In genomic region chr14:56864641-56865040, GRCm38 (mm10) we compare ENCODE assay signal across 11 mouse cellular contexts. TPM values are rescaled to one million over a fixed set of nuclear protein-coding genes. Genes with fewer than 3 reads are reported as not detected.
DNase-seq lines count a peak whose midpoint lies in the region; ATAC-seq and TF ChIP-seq lines count a peak whose summit lies in the region.
"Had no signal": no experiment of that assay in that cellular context is flagged by ENCODE, and none has a peak within 500 bp of the region (broad histone marks: within the 10 kb centered on the region; RNA-seq: fewer than 3 reads in every experiment).

No protein-coding gene starts in this region.

- no peaks in the 10 kb centered on the region for H3K9me3 ChIP-seq in ES-E14 (ENCODE audit: control insufficient read depth, insufficient read depth, low read depth, low read length)
- H3K9me3 ChIP-seq in hindbrain, embryonic 12.5 days (replicated peaks), result no peaks in the 10 kb centered on the region
- no peaks in the 10 kb centered on the region for H3K9me3 ChIP-seq in liver, postnatal 0 days (ENCODE audit: low read length)

- H3K9ac ChIP-seq in ES-E14 (ENCODE audit: insufficient read depth, low read depth, low read length, poor library complexity, severe bottlenecking), result peak overlapping the region; percentile 73
- H3K9ac ChIP-seq in hindbrain, embryonic 12.5 days, result peak overlapping the region; percentile 38; the same call in 1 of the 2 replicates
- H3K9ac ChIP-seq in liver, postnatal 0 days (replicated peaks), result no peak overlapping the region

- in situ Hi-C loops in ES-E14 (cut with MboI; ENCODE audit: low sequenced_read_pairs in 2 of 2, unreplicated experiment in 2 of 2), result no loop called here

- no peak for ATAC-seq in hindbrain, embryonic 12.5 days (ENCODE audit: low FRiP score)
- ATAC-seq in liver, postnatal 0 days, result no peak

- no peak for TF ChIP-seq CTCF in liver, postnatal 0 days (IDR thresholded peaks at IDR 0.05; ENCODE audit: low read depth)

- H3K4me2 ChIP-seq in hindbrain, embryonic 12.5 days (replicated peaks), result peak overlapping the region; percentile 63
- peak overlapping the region; percentile 60 for H3K4me2 ChIP-seq in liver, postnatal 0 days (ENCODE audit: low read depth, low read length)

- no peak for TF ChIP-seq EP300 in liver, postnatal 0 days (IDR thresholded peaks at IDR 0.05; ENCODE audit: low read depth)

- intact Hi-C loops in left cerebral cortex, postnatal 14 days (cut with DNase I), result no loop called here

- WGBS in hindbrain, embryonic 12.5 days, result 2% methylated on average over 13 of the region's 13 CpGs
- WGBS in liver, postnatal 0 days (ENCODE audit: insufficient replicate concordance), result 6% methylated on average over 13 of the region's 13 CpGs

- H3K36me3 ChIP-seq in ES-E14 (ENCODE audit: control insufficient read depth, insufficient read depth, low read length, poor library complexity, severe bottlenecking), result no peaks in the 10 kb centered on the region
- H3K36me3 ChIP-seq in hindbrain, embryonic 12.5 days, result no peaks in the 10 kb centered on the region
- no peaks in the 10 kb centered on the region for H3K36me3 ChIP-seq in liver, postnatal 0 days (replicated peaks; ENCODE audit: insufficient read depth, low read length)

- peak; percentile 21 for DNase-seq in embryo, embryonic 10.5 days (ENCODE audit: low spot score)
- no peak for DNase-seq in embryo, embryonic 10 days (ENCODE audit: low spot score)
- no peak for DNase-seq in ES-E14 (ENCODE audit: low read depth, low spot score)
- no peak for DNase-seq in liver, postnatal 0 days
- no peak for DNase-seq in spleen, postnatal 36 days (ENCODE audit: low spot score in 2 of 2)
- no peak for DNase-seq in left cerebral cortex, postnatal 14 days (ENCODE audit: low spot score in 2 of 2)
- no peak for DNase-seq in urinary bladder, postnatal 14 days (ENCODE audit: low spot score)
- DNase-seq: cerebellum, adult 11 months; heart, adult 18-20 months; lung, postnatal 10 days had no signal

- H3K4me1 ChIP-seq in ES-E14 (ENCODE audit: control insufficient read depth in 2 of 2, insufficient read depth in 2 of 2, low read length in 2 of 2, poor library complexity in 1 of 2), result peaks cover 0 to 2% of the 10 kb centered on the region in 2 experiments; a peak in 1 of 4 replicates
- peaks cover 5% of the 10 kb centered on the region; the same call in 1 of the 2 replicates for H3K4me1 ChIP-seq in hindbrain, embryonic 12.5 days
- no peaks in the 10 kb centered on the region for H3K4me1 ChIP-seq in liver, postnatal 0 days (ENCODE audit: insufficient read depth)

- no peak overlapping the region for H3K27ac ChIP-seq in ES-E14 (ENCODE audit: insufficient read depth, low read depth, low read length, poor library complexity, severe bottlenecking)
- H3K27ac ChIP-seq in hindbrain, embryonic 12.5 days, result no peak overlapping the region
- no peak overlapping the region for H3K27ac ChIP-seq in liver, postnatal 0 days (ENCODE audit: low read depth)

- H3K27me3 ChIP-seq in hindbrain, embryonic 12.5 days, result peaks cover 25% of the 10 kb centered on the region
- peaks cover 22% of the 10 kb centered on the region for H3K27me3 ChIP-seq in liver, postnatal 0 days (ENCODE audit: insufficient read depth, low read length)

- peak overlapping the region; percentile 56 to 67 for H3K4me3 ChIP-seq in ES-E14 (ENCODE audit: insufficient read depth in 1 of 2, low read depth in 1 of 2, low read length in 2 of 2, poor library complexity in 1 of 2, severe bottlenecking in 1 of 2)
- H3K4me3 ChIP-seq in hindbrain, embryonic 12.5 days, result peak overlapping the region; percentile 38
- H3K4me3 ChIP-seq in liver, postnatal 0 days (ENCODE audit: low read depth, low read length), result peak overlapping the region; percentile 36

TF ChIP-seq in ES-E14, 5 proteins besides CTCF, POLR2A, EP300 and RAD21:
- TF ChIP-seq CHD2 (IDR thresholded peaks at IDR 0.05; ENCODE audit: low read depth, low read length) (no peak), HCFC1 (IDR thresholded peaks at IDR 0.05; ENCODE audit: borderline replicate concordance, insufficient read depth, low read length) (no peak)

RNA-seq across cellular contexts. Expression of gene Zmym2, which starts 21.8 kb away (rescaled TPM):
- 18.4 and 35.3 TPM in 2 replicates for total RNA-seq in ES-E14 (2012; rRNA removed)
- polyA plus RNA-seq in hindbrain, embryonic 12.5 days (2016; fragmentation: Nextera tagmentation; extraction: Ambion mirVana), result 89.1 and 89.5 TPM in 2 replicates
- polyA plus RNA-seq in liver, postnatal 0 days (2015; fragmentation: Nextera tagmentation; extraction: Ambion mirVana), result 4.3 and 4.5 TPM in 2 replicates
- 10 to 100 TPM; 83.4 to 84.4 TPM for total RNA-seq in left cerebral cortex, postnatal 14 days (2021)

RNA-seq across cellular contexts. Expression of gene Zmym5, which starts 53.1 kb away (rescaled TPM):
- 8.3 and 10.5 TPM in 2 replicates for total RNA-seq in ES-E14 (2012; rRNA removed)
- 35.5 and 35.8 TPM in 2 replicates for polyA plus RNA-seq in hindbrain, embryonic 12.5 days (2016; fragmentation: Nextera tagmentation; extraction: Ambion mirVana)
- 8.4 and 10.2 TPM in 2 replicates for polyA plus RNA-seq in liver, postnatal 0 days (2015; fragmentation: Nextera tagmentation; extraction: Ambion mirVana)
- total RNA-seq in left cerebral cortex, postnatal 14 days (2021), result 10 to 100 TPM; 25.3 to 26.7 TPM
